In genomic region chr3:130040017-130040416, GRCm38 (mm10) we compare ENCODE assay signal across 15 mouse cellular contexts.
"Had no signal": no experiment of that assay in that cellular context is flagged by ENCODE, and none has a peak within 500 bp of the region (broad histone marks: within the 10 kb centered on the region; RNA-seq: fewer than 3 reads in every experiment).

No protein-coding gene starts in this region.

- H3K27me3 ChIP-seq: lung, embryonic 15.5 days; midbrain, embryonic 13.5 days; midbrain, embryonic 15.5 days; neural tube, embryonic 12.5 days had no signal

- H3K4me3 ChIP-seq: lung, embryonic 15.5 days; midbrain, embryonic 13.5 days; midbrain, embryonic 15.5 days; neural tube, embryonic 12.5 days had no signal

- DNase-seq: lung, adult 2 months; lung, postnatal 14 days; lung, postnatal 36 days; right cerebral cortex, postnatal 14 days; spleen, adult 18-20 months; thymus, adult 18-20 months; thymus, postnatal 14 days; thymus, postnatal 36 days had no signal

- H3K4me1 ChIP-seq: lung, embryonic 15.5 days; midbrain, embryonic 13.5 days; midbrain, embryonic 15.5 days; neural tube, embryonic 12.5 days had no signal

- H3K27ac ChIP-seq: liver, embryonic 14.5 days; lung, embryonic 15.5 days; macrophage; midbrain, embryonic 13.5 days; midbrain, embryonic 15.5 days; neural tube, embryonic 12.5 days had no signal

- ATAC-seq: lung, postnatal 0 days; midbrain, embryonic 13.5 days; midbrain, embryonic 15.5 days had no signal

- H3K9ac ChIP-seq: liver, embryonic 14.5 days; lung, embryonic 15.5 days; midbrain, embryonic 13.5 days; midbrain, embryonic 15.5 days; neural tube, embryonic 12.5 days had no signal
